ENCODE assay signal across 25 mouse cellular contexts in genomic region chr1:84347796-84348476, GRCm38 (mm10). TPM values are rescaled to one million over a fixed set of nuclear protein-coding genes. Genes with fewer than 3 reads are reported as not detected.
DNase-seq lines count a peak whose midpoint lies in the region; ATAC-seq and TF ChIP-seq lines count a peak whose summit lies in the region.
"Had no signal": no experiment of that assay in that cellular context is flagged by ENCODE, and none has a peak within 500 bp of the region (broad histone marks: within the 10 kb centered on the region; RNA-seq: fewer than 3 reads in every experiment).

No protein-coding gene starts in this region.

- no peak for TF ChIP-seq CTCF in small intestine, adult 2 months (IDR thresholded peaks at IDR 0.05; ENCODE audit: extremely low read depth, insufficient read length, insufficient replicate concordance, low read depth, low read length)
- no peak for TF ChIP-seq CTCF in stomach, postnatal 0 days (IDR thresholded peaks at IDR 0.05; ENCODE audit: low read depth)
- no peak for TF ChIP-seq CTCF in left cerebral cortex, adult 2 months (IDR thresholded peaks at IDR 0.05)

- TF ChIP-seq EP300 in stomach, postnatal 0 days (optimal IDR thresholded peaks at IDR 0.05), result no peak

- no peaks in the 10 kb centered on the region for H3K4me1 ChIP-seq in heart, embryonic 11.5 days (ENCODE audit: control insufficient read depth, insufficient read depth, low read length)
- no peaks in the 10 kb centered on the region for H3K4me1 ChIP-seq in intestine, embryonic 16.5 days (ENCODE audit: control insufficient read depth, insufficient read depth, low read length)
- peaks cover 8% of the 10 kb centered on the region; the same call in 1 of the 2 replicates for H3K4me1 ChIP-seq in small intestine, adult 2 months (ENCODE audit: control insufficient read depth, insufficient read depth, insufficient read length, low read length)
- no peaks in the 10 kb centered on the region for H3K4me1 ChIP-seq in stomach, postnatal 0 days (replicated peaks; ENCODE audit: control insufficient read depth, insufficient read depth)
- H3K4me1 ChIP-seq: forebrain, embryonic 10.5 days; forebrain, embryonic 13.5 days; heart, embryonic 12.5 days; heart, embryonic 15.5 days; hindbrain, embryonic 10.5 days; hindbrain, embryonic 13.5 days had no signal

- 20% methylated on average over 3 of the region's 3 CpGs for WGBS in heart, embryonic 11.5 days (ENCODE audit: insufficient replicate concordance)
- 45% methylated on average over 3 of the region's 3 CpGs for WGBS in intestine, embryonic 16.5 days
- WGBS in small intestine, adult 2 months, result 15% methylated on average over 3 of the region's 3 CpGs
- WGBS in stomach, postnatal 0 days, result 24% methylated on average over 3 of the region's 3 CpGs

- DNase-seq in heart, adult 11 months, result peak; percentile 52
- no peak for DNase-seq in stomach, postnatal 0 days (ENCODE audit: low spot score)
- no peak for DNase-seq in left cerebral cortex, adult 8-10 months (ENCODE audit: low spot score in 2 of 2)
- DNase-seq in lung, adult 18-20 months, result no peak
- DNase-seq in left cerebral cortex, adult 2 months (ENCODE audit: extremely low spot score in 1 of 2, low spot score in 2 of 2), result no peak
- DNase-seq: adrenal gland, postnatal 10 days; adrenal gland, postnatal 36 days; cerebellum, adult 18-20 months; cerebellum, adult 9-10 months; cerebellum, postnatal 14 days; forebrain, postnatal 0 days; gastrocnemius, postnatal 36 days; heart, postnatal 10 days; heart, postnatal 36 days had no signal

- intact Hi-C loops in left cerebral cortex, adult 2 months (cut with DNase I), result no loop called here

- H3K4me2 ChIP-seq in heart, embryonic 11.5 days, result no peak overlapping the region
- H3K4me2 ChIP-seq in intestine, embryonic 16.5 days (ENCODE audit: low read depth, low read length), result no peak overlapping the region
- H3K4me2 ChIP-seq in stomach, postnatal 0 days (replicated peaks; ENCODE audit: low read depth), result no peak overlapping the region
- H3K4me2 ChIP-seq: forebrain, embryonic 13.5 days; heart, embryonic 12.5 days; heart, embryonic 15.5 days; hindbrain, embryonic 13.5 days had no signal

- no peak overlapping the region for H3K4me3 ChIP-seq in heart, embryonic 11.5 days (ENCODE audit: low read depth, low read length)
- H3K4me3 ChIP-seq in intestine, embryonic 16.5 days (ENCODE audit: low read length), result no peak overlapping the region
- no peak overlapping the region for H3K4me3 ChIP-seq in small intestine, adult 2 months (ENCODE audit: low read depth, low read length)
- no peak overlapping the region for H3K4me3 ChIP-seq in stomach, postnatal 0 days (ENCODE audit: low read depth, low read length)
- H3K4me3 ChIP-seq in left cerebral cortex, adult 2 months, result no peak overlapping the region
- H3K4me3 ChIP-seq: forebrain, embryonic 10.5 days; forebrain, embryonic 13.5 days; heart, embryonic 12.5 days; heart, embryonic 15.5 days; hindbrain, embryonic 10.5 days; hindbrain, embryonic 13.5 days had no signal

- no peaks in the 10 kb centered on the region for H3K36me3 ChIP-seq in heart, embryonic 11.5 days (ENCODE audit: control insufficient read depth, insufficient read depth, low read length)
- no peaks in the 10 kb centered on the region for H3K36me3 ChIP-seq in intestine, embryonic 16.5 days (ENCODE audit: control insufficient read depth, insufficient read depth, low read length)
- H3K36me3 ChIP-seq in small intestine, adult 2 months (ENCODE audit: control insufficient read depth, insufficient read depth, low read length), result no peaks in the 10 kb centered on the region
- no peaks in the 10 kb centered on the region for H3K36me3 ChIP-seq in stomach, postnatal 0 days (ENCODE audit: control insufficient read depth, insufficient read depth, low read length)
- H3K36me3 ChIP-seq: forebrain, embryonic 10.5 days; heart, embryonic 12.5 days; heart, embryonic 15.5 days; hindbrain, embryonic 10.5 days; hindbrain, embryonic 13.5 days had no signal

- no peaks in the 10 kb centered on the region for H3K27me3 ChIP-seq in heart, embryonic 11.5 days (ENCODE audit: control insufficient read depth, insufficient read depth, low read length)
- H3K27me3 ChIP-seq in intestine, embryonic 16.5 days (replicated peaks; ENCODE audit: control insufficient read depth, insufficient read depth, low read length), result no peaks in the 10 kb centered on the region
- H3K27me3 ChIP-seq in small intestine, adult 2 months (ENCODE audit: control insufficient read depth, insufficient read depth, low read length), result no peaks in the 10 kb centered on the region
- H3K27me3 ChIP-seq in stomach, postnatal 0 days (ENCODE audit: control insufficient read depth, insufficient read depth, low read length), result no peaks in the 10 kb centered on the region
- H3K27me3 ChIP-seq: forebrain, embryonic 13.5 days; heart, embryonic 12.5 days; heart, embryonic 15.5 days; hindbrain, embryonic 13.5 days had no signal

- no peak overlapping the region for H3K27ac ChIP-seq in heart, embryonic 11.5 days (ENCODE audit: low read depth, low read length)
- H3K27ac ChIP-seq in intestine, embryonic 16.5 days (ENCODE audit: low read length), result peak overlapping the region; percentile 78; the same call in 1 of the 2 replicates
- H3K27ac ChIP-seq in small intestine, adult 2 months (ENCODE audit: insufficient read depth, low read depth, low read length), result peak overlapping the region; percentile 36; the same call in 1 of the 2 replicates
- no peak overlapping the region for H3K27ac ChIP-seq in stomach, postnatal 0 days (replicated peaks)
- H3K27ac ChIP-seq in left cerebral cortex, adult 2 months, result no peak overlapping the region
- H3K27ac ChIP-seq: forebrain, embryonic 10.5 days; forebrain, embryonic 13.5 days; heart, embryonic 15.5 days; hindbrain, embryonic 10.5 days; hindbrain, embryonic 13.5 days had no signal

- no peak overlapping the region for H3K9ac ChIP-seq in heart, embryonic 11.5 days (ENCODE audit: low read depth, low read length)
- H3K9ac ChIP-seq in intestine, embryonic 16.5 days (ENCODE audit: low read depth, low read length), result no peak overlapping the region
- no peak overlapping the region for H3K9ac ChIP-seq in stomach, postnatal 0 days (ENCODE audit: low read length)
- H3K9ac ChIP-seq: forebrain, embryonic 13.5 days; forebrain, postnatal 0 days; heart, embryonic 12.5 days; heart, embryonic 15.5 days; hindbrain, embryonic 13.5 days had no signal

- no peak for ATAC-seq in heart, embryonic 11.5 days (replicated peaks; ENCODE audit: insufficient number of reproducible peaks, low FRiP score, low TSS enrichment)
- ATAC-seq in intestine, embryonic 16.5 days, result peak; percentile 98
- ATAC-seq in stomach, postnatal 0 days (ENCODE audit: low FRiP score, low TSS enrichment), result peak; percentile 49; the same call in 1 of the 2 replicates
- ATAC-seq: activated CD4-positive, CD25-positive, alpha-beta regulatory T cell, adult 4 months; forebrain, embryonic 13.5 days; forebrain, postnatal 0 days; hindbrain, embryonic 16.5 days had no signal

- no peaks in the 10 kb centered on the region for H3K9me3 ChIP-seq in heart, embryonic 11.5 days (replicated peaks; ENCODE audit: control insufficient read depth, low read length)
- H3K9me3 ChIP-seq in intestine, embryonic 16.5 days (ENCODE audit: control insufficient read depth, low read length), result no peaks in the 10 kb centered on the region
- no peaks in the 10 kb centered on the region for H3K9me3 ChIP-seq in stomach, postnatal 0 days (ENCODE audit: control insufficient read depth, low read length)
- H3K9me3 ChIP-seq: forebrain, embryonic 10.5 days; forebrain, embryonic 13.5 days; heart, embryonic 12.5 days; heart, embryonic 15.5 days; hindbrain, embryonic 10.5 days; hindbrain, embryonic 13.5 days had no signal

- no peak for TF ChIP-seq POLR2A in small intestine, adult 2 months (IDR thresholded peaks at IDR 0.05; ENCODE audit: low read depth, low read length)

RNA-seq across cellular contexts. Expression of gene Pid1, which starts 16.0 kb away (rescaled TPM):
- polyA plus RNA-seq in heart, embryonic 11.5 days (2014; fragmentation: Nextera tagmentation; extraction: Ambion mirVana), result 4.5 and 5.0 TPM in 2 replicates
- polyA plus RNA-seq in intestine, embryonic 16.5 days (2015; fragmentation: Nextera tagmentation; extraction: Ambion mirVana), result 20.8 and 22.7 TPM in 2 replicates
- polyA plus RNA-seq in small intestine, adult 2 months (2012; rRNA removed), result 2.8 TPM in 2 replicates
- 13.5 and 15.8 TPM in 2 replicates for polyA plus RNA-seq in stomach, postnatal 0 days (2015; fragmentation: Nextera tagmentation; extraction: Ambion mirVana)
- 10 to 100 TPM; 34.3 to 49.7 (median 38.0) TPM for total RNA-seq in left cerebral cortex, adult 8-10 months (2022)
- 10 to 100 TPM; 41.9 to 42.1 TPM for total RNA-seq in left cerebral cortex, adult 2 months (2021)

Comparison
In these comparisons a context has a peak if more than half of its experiments do, and no peak if none do; other contexts are left out.
1. H3K27ac ChIP-seq: peak in intestine, embryonic 16.5 days (single experiment) and small intestine, adult 2 months (single experiment); none in heart, embryonic 11.5 days (single experiment), stomach, postnatal 0 days (single experiment) and left cerebral cortex, adult 2 months (single experiment).